Mouse (Mus musculus): Measurements from ENCODE around the gene Ptges2.

- TF ChIP-seq CTCF (IDR thresholded peaks at IDR 0.05; ENCODE audit: control insufficient read depth, insufficient read depth, low read length) = no peak
- TF ChIP-seq POLR2A (IDR thresholded peaks at IDR 0.05; ENCODE audit: borderline replicate concordance, control insufficient read depth, low read depth, low read length) = peak; percentile 72; the same call in 1 of the 2 replicates
Measured at GRCm38 (mm10) chr2:32450881-32451844, 55.5 kb downstream of the Ptges2 start, which contains the start of gene Slc25a25.
